Mouse (Mus musculus) CH12.LX (cell line): ENCODE data around the gene Gm45521. TPM values are rescaled to one million over a fixed set of nuclear protein-coding genes. Genes with fewer than 3 reads are reported as not detected.
A peak's percentile ranks its signal among the peaks of the same experiment; 100 is the strongest.

Experiments
- DNase-seq: peaks from one replicate; pipeline ENCODE4 v3.0.0-alpha.2; 2013; ENCODE audit errors: extremely low read depth
- H3K27ac ChIP-seq: 2 replicates; pipeline ENCODE4 v1.5.1; 2012; ENCODE audit warnings: low read depth, mild to moderate bottlenecking, control low read depth, moderate library complexity; ENCODE audit not compliant: insufficient read depth
- H3K27me3 ChIP-seq: replicated peaks from 2 replicates; pipeline ENCODE3; 2012; ENCODE audit warnings: inconsistent platforms
- H3K36me3 ChIP-seq, 2 experiments: replicated peaks in 1 of 2; 2 replicates each; pipeline versions ENCODE3 to v1.6.1; 2012; ENCODE audit warnings: inconsistent platforms in 1 of 2, low read length in 1 of 2, mild to moderate bottlenecking in 1 of 2, mixed read lengths in 1 of 2, moderate library complexity in 1 of 2; ENCODE audit not compliant: control insufficient read depth in 1 of 2, insufficient read depth in 1 of 2
- H3K4me1 ChIP-seq, 2 experiments: 2 replicates each; pipeline ENCODE4 v1.6.1; 2012; ENCODE audit warnings: inconsistent platforms in 1 of 2, moderate library complexity in 1 of 2; ENCODE audit not compliant: insufficient read depth in 2 of 2, control insufficient read depth in 1 of 2
- H3K4me2 ChIP-seq: 2 replicates; pipeline ENCODE4 v1.6.1; 2012; ENCODE audit warnings: low read depth, mild to moderate bottlenecking, control low read depth; ENCODE audit not compliant: poor library complexity, insufficient read depth, severe bottlenecking
- H3K4me3 ChIP-seq, 3 experiments: fragments of 150-350 bp in 1 of 3; sonication (generic) in 1 of 3; replicated peaks in 1 of 3; 2 replicates each; pipeline versions ENCODE3 to v1.5.1; 2011 to 2012; ENCODE audit warnings: low read depth in 2 of 3, low read length in 2 of 3, mild to moderate bottlenecking in 2 of 3, moderate library complexity in 2 of 3, control low read depth in 1 of 3, improper control_type of control experiment in 1 of 3, inconsistent platforms in 1 of 3, mixed read lengths in 1 of 3; ENCODE audit not compliant: poor library complexity in 1 of 3
- H3K79me2 ChIP-seq: replicated peaks from 2 replicates; pipeline ENCODE4 v1.6.1; 2012; ENCODE audit warnings: mild to moderate bottlenecking, moderate library complexity; ENCODE audit not compliant: control insufficient read depth, poor library complexity, insufficient read depth, severe bottlenecking; ENCODE audit errors: extremely low read depth
- H3K9ac ChIP-seq: 2 replicates; pipeline ENCODE4 v1.6.1; 2012; ENCODE audit warnings: low read depth, mild to moderate bottlenecking, control low read depth, moderate library complexity; ENCODE audit not compliant: insufficient read depth
- H3K9me3 ChIP-seq: replicated peaks from 2 replicates; pipeline ENCODE3; 2012; ENCODE audit warnings: low read length, inconsistent platforms, mixed read lengths
- BHLHE40 ChIP-seq: IDR thresholded peaks from 2 replicates; pipeline ENCODE4 v1.6.1; 2011; ENCODE audit warnings: mild to moderate bottlenecking, low read depth, low read length, improper control_type of control experiment
- CHD1 ChIP-seq: IDR thresholded peaks from 2 replicates; pipeline ENCODE4 v1.6.1; 2012; ENCODE audit warnings: low read depth, low read length, improper control_type of control experiment, inconsistent platforms
- CHD2 ChIP-seq: IDR thresholded peaks from 2 replicates; pipeline ENCODE4 v1.6.1; 2011; ENCODE audit warnings: low read length, improper control_type of control experiment
- CTCF ChIP-seq, 2 experiments: IDR thresholded peaks in 1 of 2; conservative IDR thresholded peaks in 1 of 2; 2 replicates each; pipeline ENCODE4 v1.5.1; 2011 to 2012; ENCODE audit warnings: low read depth in 2 of 2, low read length in 2 of 2, improper control_type of control experiment in 1 of 2, inconsistent platforms in 1 of 2, mild to moderate bottlenecking in 1 of 2, moderate library complexity in 1 of 2
- E2F4 ChIP-seq: IDR thresholded peaks from 2 replicates; pipeline ENCODE4 v1.6.1; 2011; ENCODE audit warnings: low read depth, low read length, improper control_type of control experiment; ENCODE audit not compliant: insufficient replicate concordance
- ELF1 ChIP-seq: IDR thresholded peaks from 2 replicates; pipeline ENCODE4 v1.6.1; 2014; ENCODE audit warnings: low read depth, mild to moderate bottlenecking, inconsistent platforms, low read length, improper control_type of control experiment
- EP300 ChIP-seq: IDR thresholded peaks from 2 replicates; pipeline ENCODE4 v1.6.1; 2011; ENCODE audit warnings: low read length, improper control_type of control experiment
- ETS1 ChIP-seq: conservative IDR thresholded peaks from 2 replicates; pipeline ENCODE4 v1.6.1; 2012; ENCODE audit warnings: low read depth, mild to moderate bottlenecking, inconsistent platforms, low read length, improper control_type of control experiment, moderate library complexity
- GABPA ChIP-seq: IDR thresholded peaks from 2 replicates; pipeline ENCODE4 v1.6.1; 2012; ENCODE audit warnings: low read depth, low read length, improper control_type of control experiment, inconsistent platforms; ENCODE audit not compliant: insufficient replicate concordance
- HCFC1 ChIP-seq: IDR thresholded peaks from 2 replicates; pipeline ENCODE4 v1.6.1; 2012; ENCODE audit warnings: low read depth, mild to moderate bottlenecking, inconsistent platforms, low read length, improper control_type of control experiment
- IRF4 ChIP-seq: IDR thresholded peaks from 2 replicates; pipeline ENCODE4 v1.6.1; 2014; ENCODE audit warnings: low read depth, mild to moderate bottlenecking, inconsistent platforms, low read length, improper control_type of control experiment
- JUND ChIP-seq: conservative IDR thresholded peaks from 2 replicates; pipeline ENCODE4 v1.6.1; 2011; ENCODE audit warnings: low read depth, low read length, improper control_type of control experiment
- KAT2A ChIP-seq: IDR thresholded peaks from 2 replicates; pipeline ENCODE4 v1.6.1; 2012; ENCODE audit warnings: low read length, improper control_type of control experiment, inconsistent platforms; ENCODE audit not compliant: insufficient replicate concordance
- MAFK ChIP-seq: IDR thresholded peaks from 2 replicates; pipeline ENCODE4 v1.6.1; 2011; ENCODE audit warnings: low read length, improper control_type of control experiment; ENCODE audit not compliant: insufficient replicate concordance
- MAX ChIP-seq: IDR thresholded peaks from 2 replicates; pipeline ENCODE4 v1.6.1; 2011; ENCODE audit warnings: low read length, improper control_type of control experiment
- MAZ ChIP-seq: IDR thresholded peaks from 2 replicates; pipeline ENCODE4 v1.6.1; 2012; ENCODE audit warnings: low read depth, mild to moderate bottlenecking, inconsistent platforms, low read length, improper control_type of control experiment, moderate library complexity
- MXI1 ChIP-seq: IDR thresholded peaks from 2 replicates; pipeline ENCODE4 v1.6.1; 2011; ENCODE audit warnings: mild to moderate bottlenecking, low read depth, low read length, improper control_type of control experiment
- MYC ChIP-seq: IDR thresholded peaks from 2 replicates; pipeline ENCODE4 v1.6.1; 2011; ENCODE audit warnings: low read depth, mild to moderate bottlenecking, improper control_type of control experiment, low read length
- NELFE ChIP-seq: IDR thresholded peaks from 2 replicates; pipeline ENCODE4 v1.6.1; 2011; ENCODE audit warnings: low read depth, low read length, improper control_type of control experiment
- NRF1 ChIP-seq: IDR thresholded peaks from 2 replicates; pipeline ENCODE4 v1.6.1; 2014; ENCODE audit warnings: low read depth, mild to moderate bottlenecking, inconsistent platforms, low read length, improper control_type of control experiment, moderate library complexity
- PAX5 ChIP-seq: IDR thresholded peaks from 2 replicates; pipeline ENCODE4 v1.6.1; 2012; ENCODE audit warnings: low read length, inconsistent platforms, mixed read lengths
- POLR2A ChIP-seq: IDR thresholded peaks from 2 replicates; pipeline ENCODE4 v1.6.1; 2011; ENCODE audit warnings: low read depth, mild to moderate bottlenecking, improper control_type of control experiment, low read length
- POLR2AphosphoS2 ChIP-seq: IDR thresholded peaks from 2 replicates; pipeline ENCODE4 v1.6.1; 2011; ENCODE audit warnings: low read depth, low read length, improper control_type of control experiment
- RAD21 ChIP-seq: IDR thresholded peaks from 2 replicates; pipeline ENCODE4 v1.6.1; 2011; ENCODE audit warnings: low read depth, mild to moderate bottlenecking, low read length, improper control_type of control experiment, moderate library complexity
- RCOR1 ChIP-seq: conservative IDR thresholded peaks from 2 replicates; pipeline ENCODE4 v1.6.1; 2012; ENCODE audit warnings: low read depth, mild to moderate bottlenecking, inconsistent platforms, low read length, improper control_type of control experiment
- SIN3A ChIP-seq: IDR thresholded peaks from 2 replicates; pipeline ENCODE4 v1.6.1; 2012; ENCODE audit warnings: low read length, improper control_type of control experiment, inconsistent platforms
- TBP ChIP-seq: conservative IDR thresholded peaks from 2 replicates; pipeline ENCODE4 v1.6.1; 2011; ENCODE audit warnings: low read depth, low read length, improper control_type of control experiment
- TCF12 ChIP-seq: IDR thresholded peaks from 2 replicates; pipeline ENCODE4 v1.6.1; 2014; ENCODE audit warnings: low read depth, mild to moderate bottlenecking, inconsistent platforms, low read length, improper control_type of control experiment
- UBTF ChIP-seq: IDR thresholded peaks from 2 replicates; pipeline ENCODE4 v1.6.1; 2012; ENCODE audit warnings: low read depth, mild to moderate bottlenecking, inconsistent platforms, low read length, improper control_type of control experiment, moderate library complexity
- USF1 ChIP-seq: IDR thresholded peaks from 2 replicates; pipeline ENCODE4 v1.6.1; 2014; ENCODE audit warnings: low read depth, mild to moderate bottlenecking, inconsistent platforms, low read length, improper control_type of control experiment
- USF2 ChIP-seq: conservative IDR thresholded peaks from 2 replicates; pipeline ENCODE4 v1.6.1; 2011; ENCODE audit warnings: low read depth, low read length, improper control_type of control experiment
- ZC3H11A ChIP-seq: IDR thresholded peaks from 2 replicates; pipeline ENCODE4 v1.6.1; 2012; ENCODE audit warnings: low read depth, mild to moderate bottlenecking, inconsistent platforms, low read length, improper control_type of control experiment
- ZMIZ1 ChIP-seq: IDR thresholded peaks from 2 replicates; pipeline ENCODE4 v1.6.1; 2012; ENCODE audit warnings: low read depth, mild to moderate bottlenecking, inconsistent platforms, low read length, improper control_type of control experiment
- ZNF384 ChIP-seq: IDR thresholded peaks from 2 replicates; pipeline ENCODE4 v1.6.1; 2012; ENCODE audit warnings: low read depth, low read length, improper control_type of control experiment, inconsistent platforms
- dilution Hi-C: fragments of 300-500 bp; cut with MboI; formaldehyde crosslinking; loops from 2 replicates; pipeline ENCODE4 v1.14.3; 2020; ENCODE audit warnings: low sequenced_read_pairs; ENCODE audit not compliant: extremely low pct_unique_long_range_greater_than_20kb, extremely low pct_ligation_motif_present
- in situ Hi-C: fragments of 300-500 bp; cut with MboI; formaldehyde crosslinking; loops from 3 replicates; pipeline ENCODE4 v1.14.3; 2019; ENCODE audit warnings: low sequenced_read_pairs, low pct_ligation_motif_present, low pct_unique_long_range_greater_than_20kb, mixed read lengths
- polyA plus RNA-seq: library from polyadenylated mRNA; unstranded; fragments of >175 nt; gene quantifications from 2 replicates; pipeline ENCODE4 v1.2.1, GENCODE M21; 2012; ENCODE audit warnings: low read depth; ENCODE audit not compliant: insufficient read length
- total RNA-seq, 2 experiments: library from RNA; depleted of rRNA; stranded (reverse); fragments of 300-350 nt in 1 of 2; fragments of >200 nt in 1 of 2; gene quantifications; 2 replicates each; pipeline ENCODE4 v1.2.3; 2012 to 2014

Gene Gm45521
- total and polyA plus RNA-seq, 3 experiments = not detected

DNA sequence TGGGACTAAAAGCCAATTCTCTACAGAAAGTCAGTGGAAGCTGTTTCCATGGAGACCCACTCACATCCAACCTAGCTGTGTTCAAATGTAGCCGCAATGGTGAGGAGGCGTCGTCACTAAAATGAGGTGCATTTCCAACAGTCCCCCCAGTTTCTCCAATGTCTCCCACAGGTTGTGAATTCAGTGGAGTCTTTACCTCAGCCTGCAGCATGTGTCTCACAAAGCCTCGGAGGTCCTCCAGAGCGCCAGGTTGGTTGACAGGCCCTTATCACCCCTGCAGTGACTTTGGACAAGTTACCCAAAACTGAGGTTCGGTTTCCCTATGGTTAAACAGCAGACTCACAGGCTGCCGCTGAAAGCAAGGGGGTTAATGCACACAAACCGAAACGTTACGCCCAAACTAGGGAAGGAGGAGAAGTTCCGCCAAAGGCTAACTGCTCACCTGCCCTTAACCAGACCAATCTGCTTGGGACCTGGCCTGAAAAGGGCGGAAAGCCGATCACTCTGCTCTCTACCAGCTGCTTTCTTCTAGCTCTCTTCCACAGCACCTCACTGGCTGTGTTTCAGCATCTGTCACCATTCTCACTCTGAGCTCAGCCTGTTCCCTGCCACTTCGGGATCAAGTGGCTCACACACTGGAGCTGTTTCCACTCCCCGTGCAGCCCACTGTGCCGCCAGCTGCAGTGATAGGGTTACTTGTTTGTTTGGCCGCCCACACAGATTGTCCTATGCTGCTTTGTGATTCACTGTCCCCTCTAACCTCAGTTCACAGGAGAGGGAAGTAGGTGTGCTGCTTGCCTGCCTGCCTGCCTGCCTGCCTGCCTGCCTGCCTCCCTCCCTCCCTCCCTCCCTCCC lies 44.0 kb downstream of the Gm45521 start (continued):
- TF ChIP-seq ZMIZ1 (no peak), GABPA (no peak), BHLHE40 (no peak)

DNA sequence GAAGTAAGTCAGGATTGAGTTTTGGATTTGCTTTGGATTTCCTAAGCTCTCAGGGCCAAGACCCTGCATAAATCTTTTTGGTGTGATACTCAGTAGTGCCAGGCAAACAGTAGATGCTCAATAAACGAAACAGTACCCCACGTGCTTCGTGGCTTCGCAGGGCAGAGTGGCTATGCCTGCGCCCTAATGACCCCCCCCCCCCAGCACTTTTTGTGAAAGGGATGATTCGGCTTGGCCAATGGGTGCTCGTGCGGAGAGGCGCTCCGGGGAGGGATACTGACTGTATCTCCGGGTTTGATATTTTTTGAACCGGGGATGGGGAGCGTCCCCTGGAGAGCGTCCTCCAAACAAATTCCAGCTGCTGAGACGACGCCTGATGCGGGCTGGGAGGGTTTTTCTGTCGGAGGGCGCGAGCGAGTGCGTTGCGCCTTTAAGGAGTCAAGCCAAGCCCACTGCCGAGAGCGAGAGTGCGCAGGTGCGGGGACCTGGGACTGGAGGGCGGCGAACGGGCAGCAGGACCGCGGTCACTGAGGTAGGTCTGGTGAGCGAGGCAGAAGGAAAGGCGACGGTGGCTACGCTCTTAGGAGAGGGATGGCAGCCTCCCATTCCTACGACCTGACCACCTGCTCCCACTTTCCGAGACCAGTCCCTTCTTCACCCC lies 45.5 kb downstream of the Gm45521 start, which contains the start of gene Abhd6:
TSS of gene Abhd6 (plus strand) at position 471 of the 661 bp plus-strand sequence.
- peaks cover 8% of the 10 kb centered on the region for H3K27me3 ChIP-seq
- peaks cover 6% of the 10 kb centered on the region; the same call in 1 of the 2 replicates for H3K79me2 ChIP-seq
- no peak within 1 kb of the TSS for H3K27ac ChIP-seq
- in situ Hi-C loops (loop anchor here (5.0 kb wide), 2 partner anchors 40 kb away; no protein-coding TSS in a partner anchor), dilution Hi-C loops (no loop called here)
- peak; percentile 84 for DNase-seq
- H3K4me1 ChIP-seq = peaks cover 24 to 52% of the 10 kb centered on the region in 2 experiments
- no peaks in the 10 kb centered on the region for H3K9me3 ChIP-seq
- H3K4me2 ChIP-seq = peak within 1 kb of the TSS; percentile 48
- peaks cover 0 to 2% of the 10 kb centered on the region in 2 experiments for H3K36me3 ChIP-seq
- peak within 1 kb of the TSS; percentile 75 for H3K9ac ChIP-seq
- peak within 1 kb of the TSS; percentile 76 to 88 (median 82) for H3K4me3 ChIP-seq
- TF ChIP-seq TCF12 (peak; percentile 55; the same call in 1 of the 2 replicates), ELF1 (no peak), E2F4 (no peak), RCOR1 (no peak), GABPA (no peak), IRF4 (peak; percentile 34; the same call in 1 of the 2 replicates), ZC3H11A (no peak), CTCF (conservative IDR thresholded peaks at IDR 0.05 in 1 of 2, IDR thresholded peaks at IDR 0.05 in 1 of 2; ENCODE audit: low read depth in 2 of 2, low read length in 2 of 2) (no peak), NELFE (peak; percentile 67), MAZ (no peak), BHLHE40 (peak; percentile 43), USF2 (0 out of 2 replicates have a peak, but pooled peaks have one; percentile 3), USF1 (no peak), RAD21 (no peak), MXI1 (peak; percentile 55; the same call in 1 of the 2 replicates), JUND (no peak), KAT2A (no peak), UBTF (no peak), POLR2AphosphoS2 (no peak), PAX5 (no peak), SIN3A (no peak), TBP (peak; percentile 61; the same call in 1 of the 2 replicates), NRF1 (peak; percentile 91), MAFK (no peak), ETS1 (no peak), ZNF384 (no peak), HCFC1 (peak; percentile 41; the same call in 1 of the 2 replicates), MYC (peak; percentile 37; the same call in 1 of the 2 replicates), CHD1 (no peak), CHD2 (no peak), MAX (peak; percentile 91), ZMIZ1 (no peak; the same call in 1 of the 2 replicates), POLR2A (peak; percentile 84), EP300 (no peak)
